15 mouse cellular contexts compared by ENCODE assay signal in genomic region chr3:131263766-131264486, GRCm38 (mm10). TPM values are rescaled to one million over a fixed set of nuclear protein-coding genes. Genes with fewer than 3 reads are reported as not detected.
A peak's percentile ranks its signal among the peaks of the same experiment; 100 is the strongest.
DNase-seq lines count a peak whose midpoint lies in the region; ATAC-seq lines count a peak whose summit lies in the region.
"Had no signal": no experiment of that assay in that cellular context is flagged by ENCODE, and none has a peak within 500 bp of the region (broad histone marks: within the 10 kb centered on the region; RNA-seq: fewer than 3 reads in every experiment).

No protein-coding gene starts in this region.

- no peaks in the 10 kb centered on the region; the same call in 1 of the 2 replicates for H3K9me3 ChIP-seq in lung, embryonic 16.5 days (ENCODE audit: control insufficient read depth, low read length)

- H3K27ac ChIP-seq in brown adipose tissue, adult 24 weeks (replicated peaks; ENCODE audit: low read depth, low read length) = peak overlapping the region; percentile 49
- H3K27ac ChIP-seq in lung, embryonic 16.5 days (ENCODE audit: low read length) = no peak overlapping the region

- peaks cover 17% of the 10 kb centered on the region for H3K36me3 ChIP-seq in lung, embryonic 16.5 days (ENCODE audit: control insufficient read depth, insufficient read depth, low read length)

- H3K4me1 ChIP-seq in brown adipose tissue, adult 24 weeks (ENCODE audit: control insufficient read depth, insufficient read depth, insufficient read length, low read length) = peaks cover 17% of the 10 kb centered on the region; the same call in 1 of the 2 replicates
- peaks cover 20% of the 10 kb centered on the region for H3K4me1 ChIP-seq in lung, embryonic 16.5 days (replicated peaks; ENCODE audit: control insufficient read depth, insufficient read depth, low read length)

- ATAC-seq in lung, embryonic 16.5 days (ENCODE audit: low read depth) = peak; percentile 69
- ATAC-seq: hindbrain, embryonic 16.5 days; Patski had no signal

- H3K27me3 ChIP-seq in lung, embryonic 16.5 days (ENCODE audit: control insufficient read depth, insufficient read depth, low read depth, low read length) = no peaks in the 10 kb centered on the region
- H3K27me3 ChIP-seq: CH12.LX; heart, embryonic 12.5 days; Patski had no signal

- no peak overlapping the region for H3K4me3 ChIP-seq in brown adipose tissue, adult 24 weeks (ENCODE audit: insufficient read depth, low read depth, low read length)
- no peak overlapping the region for H3K4me3 ChIP-seq in lung, embryonic 16.5 days (ENCODE audit: low read length)
- H3K4me3 ChIP-seq: erythroblast, embryonic 14.5 days; heart, embryonic 12.5 days had no signal

- whole genome bisulfite sequencing in lung, embryonic 16.5 days = 47% methylated on average over 15 of the region's 15 CpGs

- DNase-seq in embryo, embryonic 11 days = peak; percentile 34
- peak; percentile 81 to 90 for DNase-seq in kidney, postnatal 25 days
- no peak for DNase-seq in T-cell, adult 2 months (ENCODE audit: low spot score)
- DNase-seq in ovary, postnatal 10 days (ENCODE audit: low spot score) = no peak
- DNase-seq in gastrocnemius, postnatal 25 days = no peak
- DNase-seq: adrenal gland, postnatal 10 days; right cerebral cortex, postnatal 14 days had no signal

- no peak overlapping the region for H3K4me2 ChIP-seq in lung, embryonic 16.5 days (ENCODE audit: low read depth, low read length)
- H3K4me2 ChIP-seq: heart, embryonic 12.5 days had no signal

- no peak overlapping the region for H3K9ac ChIP-seq in lung, embryonic 16.5 days (ENCODE audit: low read length)
- H3K9ac ChIP-seq: heart, embryonic 12.5 days had no signal

RNA-seq across cellular contexts. Expression of gene Hadh, which starts 8.0 kb away (rescaled TPM):
- polyA plus RNA-seq in brown adipose tissue, adult 24 weeks (2012; ENCODE audit: insufficient read depth, insufficient read length, missing spikeins) = 1,641 and 1,655 TPM in 2 replicates
- polyA plus RNA-seq in lung, embryonic 16.5 days (2015; fragmentation: Nextera tagmentation; extraction: Ambion mirVana) = 121 and 123 TPM in 2 replicates
- total RNA-seq in gastrocnemius, postnatal 25 days (2021) = 100 to 1,000 TPM; 159 to 184 TPM

RNA-seq across cellular contexts. Expression of gene Cyp2u1, which starts 39.1 kb away (rescaled TPM):
- polyA plus RNA-seq in brown adipose tissue, adult 24 weeks (2012; ENCODE audit: insufficient read depth, insufficient read length, missing spikeins) = 28.2 and 36.0 TPM in 2 replicates
- 1.6 and 2.7 TPM in 2 replicates for polyA plus RNA-seq in lung, embryonic 16.5 days (2015; fragmentation: Nextera tagmentation; extraction: Ambion mirVana)
- total RNA-seq in gastrocnemius, postnatal 25 days (2021) = 10 to 100 TPM; 10.4 to 12.3 TPM
- total RNA-seq: neutrophil, adult 5-6 weeks had no signal
- polyA plus RNA-seq: erythroblast, embryonic 14.5 days had no signal

Comparison
In these comparisons a context has a peak if more than half of its experiments do, and no peak if none do; other contexts are left out.
1. DNase-seq: peak in embryo, embryonic 11 days (single experiment) and kidney, postnatal 25 days (2 of 2); none in T-cell, adult 2 months (single experiment), ovary, postnatal 10 days (single experiment) and gastrocnemius, postnatal 25 days (single experiment).
2. RNA of gene Hadh, which starts 8.0 kb away (polyA plus RNA-seq): 1,641 to 1,655 TPM in brown adipose tissue, adult 24 weeks; 121 to 123 TPM in lung, embryonic 16.5 days; every median in the first group is over 10 times any median in the second.